Mouse (Mus musculus): Measurements from ENCODE around the gene Parp16. TPM values are rescaled to one million over a fixed set of nuclear protein-coding genes. Genes with fewer than 3 reads are reported as not detected.

Gene Parp16
- total RNA-seq, 1 experiment: 4.9 TPM

GRCm38 (mm10) chr9:65244036-65244806, 49.1 kb downstream of the Parp16 start:
- no peak overlapping the region for H3K27ac ChIP-seq (ENCODE audit: insufficient read depth, low read depth, low read length, poor library complexity, severe bottlenecking)
- no peak for DNase-seq (ENCODE audit: low read depth, low spot score)
- H3K9ac ChIP-seq (ENCODE audit: insufficient read depth, low read depth, low read length, poor library complexity, severe bottlenecking): no peak overlapping the region
- in situ Hi-C loops (cut with MboI; ENCODE audit: low sequenced_read_pairs in 2 of 2, unreplicated experiment in 2 of 2): no loop called here
- H3K36me3 ChIP-seq (ENCODE audit: control insufficient read depth, insufficient read depth, low read length, poor library complexity, severe bottlenecking): no peaks in the 10 kb centered on the region
- H3K4me3 ChIP-seq (ENCODE audit: insufficient read depth in 1 of 2, low read depth in 1 of 2, low read length in 2 of 2, poor library complexity in 1 of 2, severe bottlenecking in 1 of 2): no peak overlapping the region
- no peaks in the 10 kb centered on the region for H3K9me3 ChIP-seq (ENCODE audit: control insufficient read depth, insufficient read depth, low read depth, low read length)
- no peak for TF ChIP-seq CHD2 (IDR thresholded peaks at IDR 0.05; ENCODE audit: low read depth, low read length)
- no peak for TF ChIP-seq ZNF384 (IDR thresholded peaks at IDR 0.05; ENCODE audit: low read depth, low read length)
- no peak for TF ChIP-seq ZC3H11A (IDR thresholded peaks at IDR 0.05; ENCODE audit: borderline replicate concordance, low read depth, low read length)
- no peak for TF ChIP-seq HCFC1 (IDR thresholded peaks at IDR 0.05; ENCODE audit: borderline replicate concordance, insufficient read depth, low read length)
- no peak for TF ChIP-seq MAFK (IDR thresholded peaks at IDR 0.05; ENCODE audit: insufficient read depth, low read depth, low read length)
- H3K4me1 ChIP-seq (ENCODE audit: control insufficient read depth in 2 of 2, insufficient read depth in 2 of 2, low read length in 2 of 2, poor library complexity in 1 of 2): peaks cover 0 to 8% of the 10 kb centered on the region in 2 experiments; a peak in 2 of 4 replicates

- peaks cover 0 to 5% of the 10 kb centered on the region in 2 experiments; a peak in 1 of 4 replicates for H3K4me1 ChIP-seq (ENCODE audit: control insufficient read depth in 2 of 2, insufficient read depth in 2 of 2, low read length in 2 of 2, poor library complexity in 1 of 2)
- TF ChIP-seq CHD2 (IDR thresholded peaks at IDR 0.05; ENCODE audit: low read depth, low read length) (no peak), MAFK (IDR thresholded peaks at IDR 0.05; ENCODE audit: insufficient read depth, low read depth, low read length) (no peak), ZNF384 (IDR thresholded peaks at IDR 0.05; ENCODE audit: low read depth, low read length) (no peak), HCFC1 (IDR thresholded peaks at IDR 0.05; ENCODE audit: borderline replicate concordance, insufficient read depth, low read length) (no peak), ZC3H11A (IDR thresholded peaks at IDR 0.05; ENCODE audit: borderline replicate concordance, low read depth, low read length) (no peak)
- no peak for DNase-seq (ENCODE audit: low read depth, low spot score)
- no peak overlapping the region for H3K9ac ChIP-seq (ENCODE audit: insufficient read depth, low read depth, low read length, poor library complexity, severe bottlenecking)
- H3K9me3 ChIP-seq (ENCODE audit: control insufficient read depth, insufficient read depth, low read depth, low read length): no peaks in the 10 kb centered on the region
- H3K4me3 ChIP-seq (ENCODE audit: insufficient read depth in 1 of 2, low read depth in 1 of 2, low read length in 2 of 2, poor library complexity in 1 of 2, severe bottlenecking in 1 of 2): no peak overlapping the region
- H3K36me3 ChIP-seq (ENCODE audit: control insufficient read depth, insufficient read depth, low read length, poor library complexity, severe bottlenecking): no peaks in the 10 kb centered on the region
- no peak overlapping the region for H3K27ac ChIP-seq (ENCODE audit: insufficient read depth, low read depth, low read length, poor library complexity, severe bottlenecking)
- in situ Hi-C loops (cut with MboI; ENCODE audit: low sequenced_read_pairs in 2 of 2, unreplicated experiment in 2 of 2): no loop called here
Observed at GRCm38 (mm10) chr9:65247502-65248376, 52.6 kb downstream of the Parp16 start.

GRCm38 (mm10) chr9:65248377-65248690, 53.2 kb downstream of the Parp16 start:
- in situ Hi-C loops (cut with MboI; ENCODE audit: low sequenced_read_pairs in 2 of 2, unreplicated experiment in 2 of 2): no loop called here
- no peak overlapping the region for H3K4me3 ChIP-seq (ENCODE audit: insufficient read depth in 1 of 2, low read depth in 1 of 2, low read length in 2 of 2, poor library complexity in 1 of 2, severe bottlenecking in 1 of 2)
- no peak overlapping the region for H3K9ac ChIP-seq (ENCODE audit: insufficient read depth, low read depth, low read length, poor library complexity, severe bottlenecking)
- TF ChIP-seq MAFK (IDR thresholded peaks at IDR 0.05; ENCODE audit: insufficient read depth, low read depth, low read length) (no peak), HCFC1 (IDR thresholded peaks at IDR 0.05; ENCODE audit: borderline replicate concordance, insufficient read depth, low read length) (no peak), CHD2 (IDR thresholded peaks at IDR 0.05; ENCODE audit: low read depth, low read length) (no peak), ZC3H11A (IDR thresholded peaks at IDR 0.05; ENCODE audit: borderline replicate concordance, low read depth, low read length) (no peak), ZNF384 (IDR thresholded peaks at IDR 0.05; ENCODE audit: low read depth, low read length) (no peak)
- no peak for DNase-seq (ENCODE audit: low read depth, low spot score)
- no peak overlapping the region for H3K27ac ChIP-seq (ENCODE audit: insufficient read depth, low read depth, low read length, poor library complexity, severe bottlenecking)
- peaks cover 0 to 5% of the 10 kb centered on the region in 2 experiments; a peak in 1 of 4 replicates for H3K4me1 ChIP-seq (ENCODE audit: control insufficient read depth in 2 of 2, insufficient read depth in 2 of 2, low read length in 2 of 2, poor library complexity in 1 of 2)
- no peaks in the 10 kb centered on the region for H3K9me3 ChIP-seq (ENCODE audit: control insufficient read depth, insufficient read depth, low read depth, low read length)
- no peaks in the 10 kb centered on the region for H3K36me3 ChIP-seq (ENCODE audit: control insufficient read depth, insufficient read depth, low read length, poor library complexity, severe bottlenecking)

GRCm38 (mm10) chr9:65252026-65252425, 56.9 kb downstream of the Parp16 start:
- peaks cover 0 to 11% of the 10 kb centered on the region in 2 experiments; a peak in 2 of 4 replicates for H3K4me1 ChIP-seq (ENCODE audit: control insufficient read depth in 2 of 2, insufficient read depth in 2 of 2, low read length in 2 of 2, poor library complexity in 1 of 2)
- in situ Hi-C loops (cut with MboI; ENCODE audit: low sequenced_read_pairs in 2 of 2, unreplicated experiment in 2 of 2): no loop called here
- H3K27ac ChIP-seq (ENCODE audit: insufficient read depth, low read depth, low read length, poor library complexity, severe bottlenecking): no peak overlapping the region
- no peak for TF ChIP-seq HCFC1 (IDR thresholded peaks at IDR 0.05; ENCODE audit: borderline replicate concordance, insufficient read depth, low read length)
- TF ChIP-seq ZNF384 (IDR thresholded peaks at IDR 0.05; ENCODE audit: low read depth, low read length): no peak
- no peak for TF ChIP-seq ZC3H11A (IDR thresholded peaks at IDR 0.05; ENCODE audit: borderline replicate concordance, low read depth, low read length)
- no peak for TF ChIP-seq MAFK (IDR thresholded peaks at IDR 0.05; ENCODE audit: insufficient read depth, low read depth, low read length)
- no peak for TF ChIP-seq CHD2 (IDR thresholded peaks at IDR 0.05; ENCODE audit: low read depth, low read length)
- H3K4me3 ChIP-seq (ENCODE audit: insufficient read depth in 1 of 2, low read depth in 1 of 2, low read length in 2 of 2, poor library complexity in 1 of 2, severe bottlenecking in 1 of 2): no peak overlapping the region
- no peaks in the 10 kb centered on the region for H3K9me3 ChIP-seq (ENCODE audit: control insufficient read depth, insufficient read depth, low read depth, low read length)
- H3K9ac ChIP-seq (ENCODE audit: insufficient read depth, low read depth, low read length, poor library complexity, severe bottlenecking): no peak overlapping the region
- DNase-seq (ENCODE audit: low read depth, low spot score): no peak
- no peaks in the 10 kb centered on the region for H3K36me3 ChIP-seq (ENCODE audit: control insufficient read depth, insufficient read depth, low read length, poor library complexity, severe bottlenecking)
